In the genomic region with DNA sequence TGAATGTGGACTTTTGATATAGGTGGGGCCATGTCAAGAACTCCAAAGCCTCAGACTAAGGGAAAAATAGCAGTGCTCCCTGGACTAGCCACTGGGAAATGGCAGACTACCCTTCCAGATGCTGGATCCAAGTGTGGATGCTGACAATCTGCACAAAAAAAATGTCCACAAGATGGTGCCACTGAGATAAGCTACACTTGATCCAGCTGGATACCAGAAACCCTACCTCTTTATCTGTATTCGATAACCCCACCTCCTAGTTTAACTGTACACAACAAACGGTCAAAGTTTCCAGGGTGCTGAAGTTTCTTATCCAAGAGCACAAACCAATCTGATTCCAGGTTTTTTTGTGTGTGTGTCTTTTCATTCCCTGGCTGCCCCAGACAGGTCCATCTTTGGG, we compare ENCODE assay signal across 9 mouse cellular contexts. TPM values are rescaled to one million over a fixed set of nuclear protein-coding genes. Genes with fewer than 3 reads are reported as not detected.
DNase-seq lines count a peak whose midpoint lies in the region; ATAC-seq and TF ChIP-seq lines count a peak whose summit lies in the region.
"Had no signal": no experiment of that assay in that cellular context is flagged by ENCODE, and none has a peak within 500 bp of the region (broad histone marks: within the 10 kb centered on the region; RNA-seq: fewer than 3 reads in every experiment).

No protein-coding gene starts in this region.

- no peaks in the 10 kb centered on the region for H3K4me1 ChIP-seq in limb, embryonic 14.5 days (ENCODE audit: control insufficient read depth, insufficient read depth, low read length)
- H3K4me1 ChIP-seq in limb, embryonic 10.5 days = no peaks in the 10 kb centered on the region
- H3K4me1 ChIP-seq in cortical plate, adult 2 months (ENCODE audit: control insufficient read depth, insufficient read depth, low read length) = no peaks in the 10 kb centered on the region
- H3K4me1 ChIP-seq: forebrain, embryonic 15.5 days had no signal

- H3K4me2 ChIP-seq in limb, embryonic 14.5 days (replicated peaks; ENCODE audit: low read depth, low read length, severe bottlenecking) = no peak overlapping the region
- H3K4me2 ChIP-seq: forebrain, embryonic 15.5 days had no signal

- H3K27me3 ChIP-seq in limb, embryonic 14.5 days (ENCODE audit: control insufficient read depth, insufficient read depth, low read length) = no peaks in the 10 kb centered on the region
- H3K27me3 ChIP-seq in limb, embryonic 10.5 days (ENCODE audit: low read depth, poor library complexity, severe bottlenecking) = no peaks in the 10 kb centered on the region
- H3K27me3 ChIP-seq: forebrain, embryonic 15.5 days had no signal

- TF ChIP-seq POLR2A in limb, embryonic 14.5 days (IDR thresholded peaks at IDR 0.05; ENCODE audit: borderline replicate concordance, extremely low read depth, insufficient read depth, insufficient read length) = no peak
- no peak for TF ChIP-seq POLR2A in cortical plate, adult 2 months (IDR thresholded peaks at IDR 0.05; ENCODE audit: extremely low read depth, insufficient read depth, low read length)

- intact Hi-C loops in heart, postnatal 25 days (cut with DNase I) = no loop called here

- no peak overlapping the region for H3K27ac ChIP-seq in limb, embryonic 14.5 days (replicated peaks; ENCODE audit: low read depth, low read length)
- H3K27ac ChIP-seq in limb, embryonic 10.5 days = no peak overlapping the region
- no peak overlapping the region for H3K27ac ChIP-seq in cortical plate, adult 2 months (ENCODE audit: insufficient read depth, low read length)
- H3K27ac ChIP-seq: forebrain, embryonic 15.5 days had no signal

- no peak for ATAC-seq in limb, embryonic 14.5 days (ENCODE audit: low FRiP score, low read depth)
- ATAC-seq: forebrain, embryonic 15.5 days had no signal

- peaks cover 23% of the 10 kb centered on the region for H3K36me3 ChIP-seq in limb, embryonic 14.5 days (ENCODE audit: control insufficient read depth, insufficient read depth, low read length)
- H3K36me3 ChIP-seq in limb, embryonic 10.5 days = peaks cover 29% of the 10 kb centered on the region

- no peaks in the 10 kb centered on the region for H3K9me3 ChIP-seq in limb, embryonic 14.5 days (ENCODE audit: control insufficient read depth, low read length)
- no peaks in the 10 kb centered on the region for H3K9me3 ChIP-seq in limb, embryonic 10.5 days (replicated peaks)
- H3K9me3 ChIP-seq: forebrain, embryonic 15.5 days had no signal

- H3K9ac ChIP-seq in limb, embryonic 14.5 days (ENCODE audit: low read depth, low read length, severe bottlenecking) = no peak overlapping the region
- H3K9ac ChIP-seq: forebrain, embryonic 15.5 days had no signal

- DNase-seq in cerebellum, postnatal 10 days = peak; percentile 29 to 44
- DNase-seq in cerebellum, postnatal 4 days (ENCODE audit: low spot score in 2 of 2) = no peak
- peak; percentile 46 for DNase-seq in limb, embryonic 14.5 days (ENCODE audit: low spot score)
- no peak for DNase-seq in limb, embryonic 10.5 days (ENCODE audit: low spot score)
- DNase-seq in lung, postnatal 36 days = peak; percentile 30
- no peak for DNase-seq in testis, postnatal 10 days (ENCODE audit: low spot score)
- DNase-seq in heart, postnatal 25 days (ENCODE audit: low spot score) = no peak

- no peak overlapping the region for H3K4me3 ChIP-seq in limb, embryonic 14.5 days (replicated peaks; ENCODE audit: low read length)
- H3K4me3 ChIP-seq in limb, embryonic 10.5 days = no peak overlapping the region
- no peak overlapping the region for H3K4me3 ChIP-seq in cortical plate, adult 2 months (ENCODE audit: insufficient read depth, low read length)
- H3K4me3 ChIP-seq: forebrain, embryonic 15.5 days had no signal

- TF ChIP-seq CTCF in cortical plate, adult 2 months (IDR thresholded peaks at IDR 0.05; ENCODE audit: extremely low read depth, insufficient read depth, low read length) = peak; percentile 39

- WGBS in limb, embryonic 14.5 days = 65% methylated on average over 2 of the region's 2 CpGs
- 88% methylated on average over 2 of the region's 2 CpGs for WGBS in limb, embryonic 10.5 days

RNA-seq across cellular contexts. Expression of a gene that starts 44.7 kb away (rescaled TPM):
- polyA plus RNA-seq in limb, embryonic 14.5 days (2012; rRNA removed) = 53.4 and 56.2 TPM in 2 replicates
- polyA plus RNA-seq in limb, embryonic 14.5 days (2014; fragmentation: Nextera tagmentation; extraction: Ambion mirVana) = 28.9 and 32.4 TPM in 2 replicates
- polyA plus RNA-seq in limb, embryonic 10.5 days (2016; fragmentation: Nextera tagmentation; extraction: Ambion mirVana) = 28.9 and 31.2 TPM in 2 replicates
- 41.8 and 48.0 TPM in 2 replicates for polyA plus RNA-seq in cortical plate, adult 2 months (2012; rRNA removed)
- total RNA-seq in heart, postnatal 25 days (2021) = 10 to 100 TPM; 14.5 to 15.2 TPM

RNA-seq across cellular contexts. Expression of a gene that starts 55.0 kb away (rescaled TPM):
- polyA plus RNA-seq in limb, embryonic 14.5 days (2012; rRNA removed) = 0.26 and 0.29 TPM in 2 replicates
- 1.5 and 2.3 TPM in 2 replicates for polyA plus RNA-seq in limb, embryonic 14.5 days (2014; fragmentation: Nextera tagmentation; extraction: Ambion mirVana)
- 1.4 TPM in 2 replicates for polyA plus RNA-seq in limb, embryonic 10.5 days (2016; fragmentation: Nextera tagmentation; extraction: Ambion mirVana)
- polyA plus RNA-seq in cortical plate, adult 2 months (2012; rRNA removed) = 0.48 and 0.51 TPM in 2 replicates
- under 1 TPM; 0.20 to 0.49 TPM for total RNA-seq in heart, postnatal 25 days (2021)

Comparison
In these comparisons a context has a peak if more than half of its experiments do, and no peak if none do; other contexts are left out.
1. DNase-seq: peak in cerebellum, postnatal 10 days (2 of 2), limb, embryonic 14.5 days (single experiment) and lung, postnatal 36 days (single experiment); none in cerebellum, postnatal 4 days (0 of 2), limb, embryonic 10.5 days (single experiment), testis, postnatal 10 days (single experiment) and heart, postnatal 25 days (single experiment).